Mouse (Mus musculus): Measurements from ENCODE around the gene Gm21834. TPM values are rescaled to one million over a fixed set of nuclear protein-coding genes. Genes with fewer than 3 reads are reported as not detected.

Gene Gm21834
- polyA plus RNA-seq (2015; fragmentation: Nextera tagmentation; extraction: Ambion mirVana), result not detected in 2 replicates

DNA sequence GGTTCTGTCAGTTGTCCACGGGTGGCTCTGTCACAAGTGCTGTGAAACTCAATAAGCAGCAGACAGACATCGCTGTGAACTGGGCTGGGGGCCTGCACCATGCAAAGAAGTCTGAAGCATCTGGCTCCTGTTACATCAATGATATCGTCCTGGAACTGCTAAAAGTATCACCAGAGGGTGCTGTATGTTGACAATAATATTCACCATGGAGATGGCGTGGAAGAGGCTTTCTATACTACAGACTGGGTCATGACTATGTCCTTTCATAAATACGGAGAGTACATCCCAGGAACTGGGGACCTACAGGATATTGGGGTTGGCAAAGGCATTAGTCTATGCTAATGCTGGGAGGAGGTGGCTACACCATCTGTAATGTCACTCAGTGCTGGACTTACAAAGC lies at the start of gene Gm21834:
TSS of gene Gm21834 (minus strand) at position 101 of the 400 bp plus-strand sequence.

DNA sequence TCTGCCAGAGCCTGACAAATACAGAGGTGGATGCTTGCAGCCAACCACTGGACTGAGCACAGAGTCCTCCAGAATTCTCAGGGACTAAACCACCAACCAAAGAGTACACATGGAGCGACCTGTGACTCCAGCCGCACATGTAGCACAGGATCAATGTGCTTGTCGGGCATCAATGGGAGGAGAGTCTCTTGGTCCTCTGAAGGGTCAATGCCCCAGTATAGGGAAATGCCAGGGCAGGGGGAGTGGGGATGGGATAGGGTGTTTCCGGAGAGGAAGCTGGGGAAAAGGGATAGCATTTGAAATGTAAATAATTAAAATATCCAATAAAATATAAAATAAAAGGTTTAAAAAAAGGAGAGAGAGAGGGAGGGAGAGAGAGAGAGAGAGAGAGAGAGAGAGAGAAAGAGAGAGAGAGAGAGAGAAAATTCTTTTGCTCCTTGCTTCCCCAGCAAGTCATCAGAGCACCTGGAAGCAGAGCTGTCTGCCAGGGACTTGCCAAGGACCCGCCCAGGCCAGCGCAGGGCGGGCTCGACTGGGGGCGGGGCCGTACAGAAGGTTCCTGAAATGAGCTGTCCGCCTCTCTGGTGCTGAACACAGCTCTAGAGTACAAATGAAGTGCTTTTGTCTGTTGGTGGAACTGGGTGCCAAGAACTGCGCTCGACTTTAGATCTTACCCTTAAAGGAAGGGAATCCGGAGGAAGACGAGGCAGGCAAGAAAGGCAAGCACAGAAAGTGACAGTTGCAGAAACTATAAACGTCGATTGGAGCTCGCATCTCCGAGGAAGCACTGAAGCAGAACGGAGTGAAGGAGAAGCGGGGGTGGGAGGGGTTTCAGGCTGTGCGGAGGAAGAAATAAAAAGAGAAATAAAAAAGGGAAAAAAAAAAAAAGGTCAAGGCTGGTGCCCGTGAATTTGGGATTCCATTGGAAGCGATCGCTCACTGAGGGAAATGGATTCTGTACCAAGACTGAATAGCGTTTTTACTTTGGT lies 26.9 kb upstream of the Gm21834 start, which contains the start of gene Cntnap5c:
TSS of gene Cntnap5c (plus strand) at position 949 of the 989 bp plus-strand sequence.

Other genes with a start within 250 kb of the Gm21834 start
- gene Vmn2r120, start 196.7 kb downstream of the Gm21834 start, polyA plus RNA-seq (2015; fragmentation: Nextera tagmentation; extraction: Ambion mirVana), result not detected in 2 replicates
- 0.08 TPM in 1 of 2 replicates, not detected in the other for gene Cntnap5c, start 27.4 kb upstream of the Gm21834 start, polyA plus RNA-seq (2015; fragmentation: Nextera tagmentation; extraction: Ambion mirVana)

Data from urinary bladder, postnatal 0 days (tissue).